Mouse (Mus musculus) embryonic fibroblast, embryonic 13.5 days (primary cell): ENCODE measurements at regions not wholly inside any gene's neighbourhood (a gene's known extent, or its start where the extent isn't known, plus 50 kb on each side); places are given as distances from the start of the nearest gene placed in this dataset.

Source experiments
- CTCF ChIP-seq: IDR thresholded peaks from 2 replicates; pipeline ENCODE4 v1.5.1; 2011; ENCODE audit warnings: mild to moderate bottlenecking, control low read depth, low read length, moderate library complexity, borderline replicate concordance; ENCODE audit not compliant: insufficient read depth
- POLR2A ChIP-seq: IDR thresholded peaks from 2 replicates; pipeline ENCODE4 v1.6.1; 2011; ENCODE audit warnings: low read depth, mild to moderate bottlenecking, control low read depth, low read length, moderate library complexity

DNA sequence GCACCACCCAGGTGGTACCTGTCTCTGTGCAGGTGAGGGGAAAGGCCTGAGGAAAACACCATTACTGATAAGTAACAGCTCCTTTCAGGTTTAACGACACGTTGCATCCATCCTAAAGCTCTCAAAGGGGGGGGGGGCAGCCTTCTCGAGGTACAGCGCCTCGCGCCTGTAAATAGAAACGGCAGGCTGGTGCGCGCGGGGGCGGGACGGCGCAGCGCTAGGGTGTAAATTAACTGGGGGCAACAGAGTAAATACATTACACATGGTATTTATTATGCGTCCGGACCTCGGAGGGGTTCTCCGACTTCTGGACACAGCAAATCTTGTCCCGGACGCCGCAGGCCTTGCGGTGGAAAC lies 353.3 kb downstream of the Bcor start:
- TF ChIP-seq POLR2A (no peak), CTCF (no peak)
